In the genomic region with DNA sequence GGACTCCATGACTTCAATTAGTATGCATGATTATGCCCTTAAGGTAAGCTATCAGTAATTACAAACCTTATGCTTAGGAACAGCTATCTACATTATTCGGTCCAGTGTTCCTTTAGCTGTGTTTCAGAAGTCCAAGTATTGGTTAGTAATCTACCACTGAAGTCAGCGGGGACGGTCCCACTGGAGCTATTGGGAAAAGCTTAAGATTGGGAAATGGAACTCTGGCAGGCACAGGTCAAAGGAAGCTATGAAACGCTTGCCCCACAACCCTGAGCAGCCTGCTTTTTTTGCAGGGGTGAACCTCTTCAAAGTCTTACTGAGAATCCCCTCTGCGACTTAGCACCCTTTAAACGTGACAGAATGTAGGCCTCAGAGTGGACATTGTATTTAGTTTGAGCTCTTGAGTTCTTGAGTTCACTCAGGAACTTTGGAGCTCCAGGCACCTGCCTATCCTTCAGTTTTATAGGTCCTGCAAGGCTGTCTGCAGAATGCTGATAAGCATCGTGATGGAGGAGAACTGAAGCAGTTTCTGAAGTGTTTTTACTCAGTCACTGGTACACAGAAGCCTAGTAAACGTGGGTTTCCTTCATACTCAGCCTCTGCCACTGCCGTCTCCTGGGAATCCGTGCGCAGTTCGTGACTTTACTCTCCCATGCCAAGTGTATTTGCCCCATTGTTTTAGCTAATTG, we compare ENCODE assay signal across 14 mouse cellular contexts.
DNase-seq lines count a peak whose midpoint lies in the region; ATAC-seq and TF ChIP-seq lines count a peak whose summit lies in the region.
"Had no signal": no experiment of that assay in that cellular context is flagged by ENCODE, and none has a peak within 500 bp of the region (broad histone marks: within the 10 kb centered on the region; RNA-seq: fewer than 3 reads in every experiment).

No protein-coding gene starts in this region.

- TF ChIP-seq EP300 in lung, postnatal 0 days (IDR thresholded peaks at IDR 0.05): no peak
- no peak for TF ChIP-seq EP300 in liver, postnatal 0 days (IDR thresholded peaks at IDR 0.05; ENCODE audit: low read depth)

- no peak for ATAC-seq in hindbrain, embryonic 12.5 days (ENCODE audit: low FRiP score)
- peak; percentile 81 for ATAC-seq in lung, postnatal 0 days
- 0 out of 2 replicates have a peak, but pooled peaks have one; percentile 51 for ATAC-seq in erythroblast, adult 5-6 weeks (replicated peaks; ENCODE audit: low FRiP score, poor library complexity, severe bottlenecking)
- ATAC-seq in liver, postnatal 0 days: peak; percentile 82
- ATAC-seq: CD4-positive, CD25-positive, alpha-beta regulatory T cell, adult 4 months; inflammation-experienced regulatory T-cells, adult 6 months had no signal

- no peak overlapping the region for H3K4me2 ChIP-seq in hindbrain, embryonic 12.5 days (replicated peaks)
- no peak overlapping the region for H3K4me2 ChIP-seq in lung, postnatal 0 days (replicated peaks; ENCODE audit: low read depth, low read length)
- H3K4me2 ChIP-seq in liver, postnatal 0 days (ENCODE audit: low read depth, low read length): no peak overlapping the region
- H3K4me2 ChIP-seq: limb, embryonic 12.5 days; stomach, embryonic 15.5 days had no signal

- DNase-seq in hindbrain, embryonic 10.5 days (ENCODE audit: low spot score): no peak
- DNase-seq in lung, postnatal 0 days (ENCODE audit: low spot score): peak; percentile 65
- DNase-seq in lung, postnatal 14 days: no peak
- no peak for DNase-seq in liver, postnatal 0 days
- DNase-seq in cerebellum, postnatal 36 days: no peak
- DNase-seq: kidney, adult 9 months; spleen, adult 18-20 months had no signal

- H3K9me3 ChIP-seq in hindbrain, embryonic 12.5 days (replicated peaks): no peaks in the 10 kb centered on the region
- no peaks in the 10 kb centered on the region for H3K9me3 ChIP-seq in hindbrain, embryonic 10.5 days
- no peaks in the 10 kb centered on the region for H3K9me3 ChIP-seq in lung, postnatal 0 days (ENCODE audit: low read length)
- H3K9me3 ChIP-seq in liver, postnatal 0 days (ENCODE audit: low read length): no peaks in the 10 kb centered on the region
- H3K9me3 ChIP-seq: limb, embryonic 12.5 days; stomach, embryonic 15.5 days had no signal

- no peaks in the 10 kb centered on the region for H3K36me3 ChIP-seq in hindbrain, embryonic 12.5 days
- H3K36me3 ChIP-seq in hindbrain, embryonic 10.5 days: 0 out of 2 replicates have a peak, but pooled peaks cover 5% of the 10 kb centered on the region
- H3K36me3 ChIP-seq in lung, postnatal 0 days (ENCODE audit: insufficient read depth, low read length): no peaks in the 10 kb centered on the region
- no peaks in the 10 kb centered on the region for H3K36me3 ChIP-seq in liver, postnatal 0 days (replicated peaks; ENCODE audit: insufficient read depth, low read length)
- H3K36me3 ChIP-seq: stomach, embryonic 15.5 days had no signal

- H3K27me3 ChIP-seq in hindbrain, embryonic 12.5 days: no peaks in the 10 kb centered on the region
- H3K27me3 ChIP-seq in hindbrain, embryonic 10.5 days (ENCODE audit: insufficient read depth, poor library complexity, severe bottlenecking): no peaks in the 10 kb centered on the region
- no peaks in the 10 kb centered on the region for H3K27me3 ChIP-seq in lung, postnatal 0 days (replicated peaks; ENCODE audit: insufficient read depth, low read length)
- H3K27me3 ChIP-seq in liver, postnatal 0 days (ENCODE audit: insufficient read depth, low read length): no peaks in the 10 kb centered on the region
- H3K27me3 ChIP-seq: limb, embryonic 12.5 days; stomach, embryonic 15.5 days had no signal

- 0 out of 2 replicates have a peak overlapping the region, but pooled peaks have one; percentile 40 for H3K27ac ChIP-seq in hindbrain, embryonic 12.5 days
- H3K27ac ChIP-seq in hindbrain, embryonic 10.5 days: no peak overlapping the region
- peak overlapping the region; percentile 66; the same call in 1 of the 2 replicates for H3K27ac ChIP-seq in lung, postnatal 0 days (ENCODE audit: low read length)
- peak overlapping the region; percentile 62; the same call in 1 of the 2 replicates for H3K27ac ChIP-seq in liver, postnatal 0 days (ENCODE audit: low read depth)
- H3K27ac ChIP-seq: limb, embryonic 12.5 days; macrophage; stomach, embryonic 15.5 days had no signal

- TF ChIP-seq CTCF in lung, postnatal 0 days (IDR thresholded peaks at IDR 0.05): no peak
- TF ChIP-seq CTCF in liver, postnatal 0 days (IDR thresholded peaks at IDR 0.05; ENCODE audit: low read depth): no peak

- H3K9ac ChIP-seq in hindbrain, embryonic 12.5 days: no peak overlapping the region
- no peak overlapping the region for H3K9ac ChIP-seq in lung, postnatal 0 days (replicated peaks; ENCODE audit: low read depth)
- H3K9ac ChIP-seq in liver, postnatal 0 days (replicated peaks): no peak overlapping the region
- H3K9ac ChIP-seq: limb, embryonic 12.5 days; stomach, embryonic 15.5 days had no signal

- 83% methylated on average over 12 of the region's 12 CpGs for WGBS in hindbrain, embryonic 12.5 days
- 85% methylated on average over 12 of the region's 12 CpGs for WGBS in hindbrain, embryonic 10.5 days
- WGBS in lung, postnatal 0 days: 47% methylated on average over 12 of the region's 12 CpGs
- WGBS in liver, postnatal 0 days (ENCODE audit: insufficient replicate concordance): 61% methylated on average over 12 of the region's 12 CpGs

- H3K4me3 ChIP-seq in hindbrain, embryonic 12.5 days: no peak overlapping the region
- H3K4me3 ChIP-seq in hindbrain, embryonic 10.5 days: no peak overlapping the region
- H3K4me3 ChIP-seq in lung, postnatal 0 days (ENCODE audit: low read depth, low read length): no peak overlapping the region
- H3K4me3 ChIP-seq in liver, postnatal 0 days (ENCODE audit: low read depth, low read length): no peak overlapping the region
- H3K4me3 ChIP-seq: limb, embryonic 12.5 days; stomach, embryonic 15.5 days had no signal

- peaks cover 8% of the 10 kb centered on the region; the same call in 1 of the 2 replicates for H3K4me1 ChIP-seq in hindbrain, embryonic 12.5 days
- no peaks in the 10 kb centered on the region for H3K4me1 ChIP-seq in hindbrain, embryonic 10.5 days (replicated peaks)
- H3K4me1 ChIP-seq in lung, postnatal 0 days (ENCODE audit: insufficient read depth, low read depth, low read length): 0 out of 2 replicates have a peak, but pooled peaks cover 3% of the 10 kb centered on the region
- peaks cover 17% of the 10 kb centered on the region for H3K4me1 ChIP-seq in liver, postnatal 0 days (ENCODE audit: insufficient read depth)
- H3K4me1 ChIP-seq: stomach, embryonic 15.5 days had no signal
